Mouse (Mus musculus): Measurements from ENCODE around the gene Tmem185b. TPM values are rescaled to one million over a fixed set of nuclear protein-coding genes. Genes with fewer than 3 reads are reported as not detected.

The Tmem185b gene
- 22.8 and 23.9 TPM in 2 replicates for polyA plus RNA-seq (2014; fragmentation: Nextera tagmentation; extraction: Ambion mirVana)

DNA sequence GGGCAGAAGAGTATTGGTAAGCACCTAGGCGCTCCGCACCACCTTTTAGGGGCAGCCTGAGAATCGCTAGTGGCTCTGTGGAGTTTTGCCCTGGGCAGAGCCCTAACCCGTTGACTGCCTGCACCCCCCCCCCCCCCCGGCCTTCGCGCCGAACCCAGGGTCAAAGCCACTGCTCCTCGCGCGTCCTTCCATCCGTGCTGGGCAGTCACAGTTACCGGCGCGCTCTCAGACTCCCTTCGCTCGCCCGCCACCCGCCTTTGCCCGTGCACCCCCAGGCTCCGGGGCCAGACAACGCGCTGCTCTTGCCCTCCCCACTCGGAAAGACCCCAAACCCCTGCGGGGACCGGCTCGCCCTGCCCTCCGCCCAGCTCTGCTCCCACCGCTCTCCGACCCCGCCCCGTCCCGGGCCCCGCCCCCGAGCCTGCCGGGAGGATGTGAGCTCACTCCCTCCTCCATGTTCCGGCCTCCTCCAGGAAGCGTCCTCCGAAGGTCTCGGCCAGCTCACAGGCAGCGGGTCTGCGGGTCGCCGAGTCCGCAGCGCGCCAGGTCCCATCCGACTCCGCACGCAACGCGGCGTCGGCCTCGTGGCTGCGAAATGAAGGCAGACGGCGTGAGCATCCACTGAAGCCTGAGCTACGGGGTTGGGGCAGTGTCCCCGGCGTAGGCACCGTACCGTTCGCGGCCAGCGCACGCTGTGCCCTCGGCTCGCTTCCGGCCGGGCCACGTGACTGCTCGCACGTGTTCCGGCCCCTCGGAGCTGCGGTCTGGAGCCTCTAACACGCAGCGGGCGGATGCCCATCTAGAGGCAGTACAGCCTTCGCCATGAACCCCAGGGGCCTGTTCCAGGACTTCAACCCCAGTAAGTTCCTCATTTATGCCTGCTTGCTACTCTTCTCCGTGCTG, at the start of gene Tmem185b:
Gene Tmem185b, plus strand, starts transcription at position 472 of the 903 bp plus-strand sequence.
- 1% methylated on average over 71 of the region's 82 CpGs for WGBS
- ATAC-seq (ENCODE audit: insufficient number of reproducible peaks, insufficient read depth, low FRiP score, low read depth), result peak; percentile 94

DNA sequence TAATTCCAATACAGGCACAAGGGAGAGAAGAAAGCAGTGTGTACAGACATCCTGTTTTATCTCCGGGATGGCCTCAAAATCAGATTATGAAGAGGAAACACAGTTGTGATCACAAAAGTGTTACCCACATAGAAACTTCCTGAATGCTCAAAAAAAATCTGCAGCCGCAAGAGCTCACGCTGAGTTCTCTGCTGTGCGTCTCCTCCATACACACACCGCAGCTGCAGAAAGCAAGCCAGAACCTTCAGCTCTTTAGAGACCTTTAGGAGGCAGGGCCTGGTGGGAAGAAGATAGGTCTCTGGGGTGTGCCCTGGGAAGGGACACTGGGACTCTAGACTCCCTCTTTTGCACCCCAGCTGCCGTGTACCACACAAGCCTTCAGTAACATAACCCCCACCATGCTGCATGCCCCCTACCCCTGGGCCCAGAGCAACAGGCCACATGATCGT, 49.0 kb upstream of the Tmem185b start:
- Histone ChIP-seq H3K4me1 (ENCODE audit: control insufficient read depth, insufficient read depth, low read length) (no peaks in the 10 kb centered on the region), H3K27me3 (ENCODE audit: control insufficient read depth, insufficient read depth, low read length) (no peaks in the 10 kb centered on the region), H3K27ac (ENCODE audit: low read length) (no peak overlapping the region), H3K4me2 (replicated peaks; ENCODE audit: low read depth, low read length) (no peak overlapping the region), H3K36me3 (ENCODE audit: control insufficient read depth, insufficient read depth, low read length) (peaks cover 29% of the 10 kb centered on the region), H3K9me3 (ENCODE audit: control insufficient read depth, low read depth, low read length) (no peaks in the 10 kb centered on the region), H3K9ac (replicated peaks; ENCODE audit: low read depth, low read length) (no peak overlapping the region), H3K4me3 (ENCODE audit: low read depth, low read length) (no peak overlapping the region)
- ATAC-seq (ENCODE audit: insufficient number of reproducible peaks, insufficient read depth, low FRiP score, low read depth), result no peak
- 80% methylated on average over 7 of the region's 7 CpGs for WGBS

More for the DNA sequence above, at the start of gene Tmem185b:
- Histone ChIP-seq H3K4me1 (ENCODE audit: control insufficient read depth, insufficient read depth, low read length) (peaks cover 17% of the 10 kb centered on the region), H3K9ac (replicated peaks; ENCODE audit: low read depth, low read length) (peak within 1 kb of the TSS; percentile 69), H3K9me3 (ENCODE audit: control insufficient read depth, low read depth, low read length) (peaks cover 13% of the 10 kb centered on the region; the same call in 1 of the 2 replicates), H3K27me3 (ENCODE audit: control insufficient read depth, insufficient read depth, low read length) (no peaks in the 10 kb centered on the region), H3K27ac (ENCODE audit: low read length) (peak within 1 kb of the TSS; percentile 74), H3K4me2 (replicated peaks; ENCODE audit: low read depth, low read length) (peak within 1 kb of the TSS; percentile 93), H3K4me3 (ENCODE audit: low read depth, low read length) (peak within 1 kb of the TSS; percentile 61), H3K36me3 (ENCODE audit: control insufficient read depth, insufficient read depth, low read length) (peaks cover 10% of the 10 kb centered on the region; the same call in 1 of the 2 replicates)

DNA sequence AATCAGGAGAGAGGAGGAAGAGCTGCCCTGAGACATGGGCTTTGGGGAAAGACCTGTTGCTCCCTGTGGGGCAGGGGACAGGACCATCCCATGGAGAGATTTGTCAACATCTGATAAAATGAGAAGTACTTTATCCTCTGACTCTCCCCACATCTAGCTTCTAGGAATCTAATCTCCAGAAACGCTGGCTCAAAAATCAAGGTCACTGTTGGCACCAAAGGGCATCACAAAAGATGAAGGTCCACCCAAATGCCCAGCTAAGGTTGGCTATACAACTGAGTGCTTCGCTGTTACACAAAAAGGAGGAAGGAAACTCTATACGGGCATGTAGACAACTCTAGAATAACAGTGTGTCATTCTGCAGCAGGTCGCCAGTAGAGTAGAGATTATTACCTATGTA, 46.3 kb upstream of the Tmem185b start:
- Histone ChIP-seq H3K27me3 (ENCODE audit: control insufficient read depth, insufficient read depth, low read length) (no peaks in the 10 kb centered on the region), H3K27ac (ENCODE audit: low read length) (no peak overlapping the region), H3K9me3 (ENCODE audit: control insufficient read depth, low read depth, low read length) (no peaks in the 10 kb centered on the region), H3K9ac (replicated peaks; ENCODE audit: low read depth, low read length) (no peak overlapping the region), H3K36me3 (ENCODE audit: control insufficient read depth, insufficient read depth, low read length) (peaks cover 27% of the 10 kb centered on the region), H3K4me2 (replicated peaks; ENCODE audit: low read depth, low read length) (no peak overlapping the region), H3K4me1 (ENCODE audit: control insufficient read depth, insufficient read depth, low read length) (no peaks in the 10 kb centered on the region), H3K4me3 (ENCODE audit: low read depth, low read length) (no peak overlapping the region)
- 78% methylated on average over 4 of the region's 4 CpGs for WGBS
- no peak for ATAC-seq (ENCODE audit: insufficient number of reproducible peaks, insufficient read depth, low FRiP score, low read depth)

DNA sequence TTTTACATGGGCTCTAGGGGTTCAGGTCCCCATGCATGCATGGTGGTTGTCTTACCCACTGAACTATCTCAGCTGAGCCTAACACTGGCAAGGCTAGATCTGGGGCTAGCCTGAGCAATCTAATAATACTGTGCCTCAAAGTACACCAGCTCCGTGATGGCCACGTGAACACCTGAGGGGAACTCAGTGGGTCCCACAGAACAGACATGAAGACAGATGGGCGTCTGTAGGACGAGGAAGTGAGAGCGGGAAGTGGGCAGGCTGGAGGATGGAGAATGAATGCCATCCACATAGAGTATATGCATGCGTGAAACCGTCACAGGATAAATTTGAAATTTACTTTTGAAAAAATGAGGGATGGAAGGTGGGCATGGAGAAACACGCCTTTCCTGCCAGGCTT, 45.3 kb upstream of the Tmem185b start:
- no peaks in the 10 kb centered on the region for H3K4me1 ChIP-seq (ENCODE audit: control insufficient read depth, insufficient read depth, low read length)
- ATAC-seq (ENCODE audit: insufficient number of reproducible peaks, insufficient read depth, low FRiP score, low read depth), result no peak
- no peak overlapping the region for H3K27ac ChIP-seq (ENCODE audit: low read length)
- H3K9ac ChIP-seq (replicated peaks; ENCODE audit: low read depth, low read length), result no peak overlapping the region
- no peak overlapping the region for H3K4me3 ChIP-seq (ENCODE audit: low read depth, low read length)
- H3K9me3 ChIP-seq (ENCODE audit: control insufficient read depth, low read depth, low read length), result no peaks in the 10 kb centered on the region
- 93% methylated on average over 8 of the region's 8 CpGs for WGBS
- peaks cover 20% of the 10 kb centered on the region for H3K36me3 ChIP-seq (ENCODE audit: control insufficient read depth, insufficient read depth, low read length)
- H3K27me3 ChIP-seq (ENCODE audit: control insufficient read depth, insufficient read depth, low read length), result no peaks in the 10 kb centered on the region
- H3K4me2 ChIP-seq (replicated peaks; ENCODE audit: low read depth, low read length), result no peak overlapping the region

DNA sequence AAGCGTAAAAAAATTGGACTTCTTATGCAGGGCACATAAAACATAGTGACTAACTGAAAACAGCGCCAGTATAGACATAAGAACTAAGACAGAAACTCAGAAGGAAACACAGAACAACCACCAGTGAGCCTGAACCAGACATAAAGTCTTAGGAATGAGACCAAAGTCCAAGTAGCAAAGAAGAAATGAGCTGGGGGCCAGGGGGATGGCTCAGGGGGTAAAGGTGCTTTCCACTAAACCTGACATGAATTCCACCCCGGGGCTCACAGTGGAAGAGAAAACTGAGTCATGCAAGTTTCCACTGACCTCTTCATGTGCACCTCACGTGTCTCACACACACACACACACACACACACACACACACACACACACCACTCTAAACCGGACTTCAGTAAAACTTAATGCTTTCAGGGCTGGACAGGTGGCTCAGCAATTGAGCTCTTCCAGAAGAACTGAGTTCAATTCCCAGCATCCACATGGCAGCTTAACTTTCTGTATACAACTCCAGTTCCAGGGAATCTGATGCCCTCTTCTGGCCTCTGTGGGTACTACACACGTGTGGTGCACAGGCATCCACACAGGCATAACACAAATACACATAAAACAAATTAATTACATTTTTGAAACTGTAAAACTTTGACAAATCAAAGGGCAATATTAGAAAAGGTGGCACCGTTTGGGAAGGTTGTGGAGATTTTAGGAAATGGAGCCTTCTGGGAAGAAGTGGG, 44.6 kb upstream of the Tmem185b start:
- Histone ChIP-seq H3K27me3 (ENCODE audit: control insufficient read depth, insufficient read depth, low read length) (no peaks in the 10 kb centered on the region), H3K4me3 (ENCODE audit: low read depth, low read length) (no peak overlapping the region), H3K9ac (replicated peaks; ENCODE audit: low read depth, low read length) (no peak overlapping the region), H3K4me1 (ENCODE audit: control insufficient read depth, insufficient read depth, low read length) (no peaks in the 10 kb centered on the region), H3K27ac (ENCODE audit: low read length) (no peak overlapping the region), H3K36me3 (ENCODE audit: control insufficient read depth, insufficient read depth, low read length) (peaks cover 17% of the 10 kb centered on the region), H3K9me3 (ENCODE audit: control insufficient read depth, low read depth, low read length) (no peaks in the 10 kb centered on the region), H3K4me2 (replicated peaks; ENCODE audit: low read depth, low read length) (no peak overlapping the region)
- WGBS, result 91% methylated on average over 7 of the region's 7 CpGs
- no peak for ATAC-seq (ENCODE audit: insufficient number of reproducible peaks, insufficient read depth, low FRiP score, low read depth)

DNA sequence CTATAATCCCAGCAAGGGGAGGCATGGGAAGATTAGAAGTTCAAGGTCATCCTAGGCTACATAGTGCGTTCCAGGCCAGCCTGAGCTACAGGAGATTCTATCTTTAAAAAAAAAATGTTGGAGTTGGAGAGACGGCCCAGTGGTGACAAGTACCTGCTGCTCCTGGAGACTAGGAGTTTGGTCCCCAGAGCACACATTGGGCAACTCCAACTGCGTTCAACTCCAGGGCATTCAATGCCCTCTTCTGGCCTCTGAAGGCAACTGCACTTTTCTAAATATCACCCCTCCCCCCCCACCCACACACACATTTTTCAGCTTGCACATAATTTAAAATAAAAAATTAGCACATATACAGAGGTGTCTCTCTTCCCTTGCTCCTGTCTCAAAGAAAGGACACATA, 43.1 kb upstream of the Tmem185b start:
- Histone ChIP-seq H3K4me3 (ENCODE audit: low read depth, low read length) (no peak overlapping the region), H3K9me3 (ENCODE audit: control insufficient read depth, low read depth, low read length) (no peaks in the 10 kb centered on the region), H3K27ac (ENCODE audit: low read length) (no peak overlapping the region), H3K4me1 (ENCODE audit: control insufficient read depth, insufficient read depth, low read length) (peaks cover 6% of the 10 kb centered on the region; the same call in 1 of the 2 replicates), H3K27me3 (ENCODE audit: control insufficient read depth, insufficient read depth, low read length) (no peaks in the 10 kb centered on the region), H3K36me3 (ENCODE audit: control insufficient read depth, insufficient read depth, low read length) (peaks cover 11% of the 10 kb centered on the region), H3K4me2 (replicated peaks; ENCODE audit: low read depth, low read length) (no peak overlapping the region), H3K9ac (replicated peaks; ENCODE audit: low read depth, low read length) (no peak overlapping the region)
- WGBS, result 61% methylated on average over 3 of the region's 3 CpGs
- no peak for ATAC-seq (ENCODE audit: insufficient number of reproducible peaks, insufficient read depth, low FRiP score, low read depth)

DNA sequence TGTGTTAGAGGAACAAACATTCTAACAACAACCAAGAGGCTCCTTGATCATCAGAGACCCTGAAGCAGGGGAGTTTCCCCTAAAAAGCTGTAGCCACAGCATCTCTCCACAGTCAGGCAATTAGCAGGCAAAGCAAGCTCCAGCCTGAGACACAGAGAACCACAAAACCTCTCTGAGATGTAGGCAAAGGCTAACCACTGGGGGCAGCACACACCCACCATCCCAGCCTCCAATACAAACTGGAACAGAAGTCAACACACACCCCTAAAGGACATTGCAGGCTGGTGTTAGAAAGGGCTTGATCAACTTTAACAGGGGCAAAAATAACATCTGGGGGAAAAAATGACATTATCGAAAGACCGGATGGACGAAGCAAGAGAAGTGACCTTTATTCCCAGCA, 41.5 kb upstream of the Tmem185b start:
- Histone ChIP-seq H3K9me3 (ENCODE audit: control insufficient read depth, low read depth, low read length) (no peaks in the 10 kb centered on the region), H3K27me3 (ENCODE audit: control insufficient read depth, insufficient read depth, low read length) (no peaks in the 10 kb centered on the region), H3K4me3 (ENCODE audit: low read depth, low read length) (no peak overlapping the region), H3K27ac (ENCODE audit: low read length) (no peak overlapping the region), H3K9ac (replicated peaks; ENCODE audit: low read depth, low read length) (no peak overlapping the region), H3K4me2 (replicated peaks; ENCODE audit: low read depth, low read length) (no peak overlapping the region), H3K4me1 (ENCODE audit: control insufficient read depth, insufficient read depth, low read length) (peaks cover 9% of the 10 kb centered on the region; the same call in 1 of the 2 replicates), H3K36me3 (ENCODE audit: control insufficient read depth, insufficient read depth, low read length) (peaks cover 11% of the 10 kb centered on the region)
- WGBS, result 60% methylated on average over 3 of the region's 3 CpGs
- ATAC-seq (ENCODE audit: insufficient number of reproducible peaks, insufficient read depth, low FRiP score, low read depth), result no peak

DNA sequence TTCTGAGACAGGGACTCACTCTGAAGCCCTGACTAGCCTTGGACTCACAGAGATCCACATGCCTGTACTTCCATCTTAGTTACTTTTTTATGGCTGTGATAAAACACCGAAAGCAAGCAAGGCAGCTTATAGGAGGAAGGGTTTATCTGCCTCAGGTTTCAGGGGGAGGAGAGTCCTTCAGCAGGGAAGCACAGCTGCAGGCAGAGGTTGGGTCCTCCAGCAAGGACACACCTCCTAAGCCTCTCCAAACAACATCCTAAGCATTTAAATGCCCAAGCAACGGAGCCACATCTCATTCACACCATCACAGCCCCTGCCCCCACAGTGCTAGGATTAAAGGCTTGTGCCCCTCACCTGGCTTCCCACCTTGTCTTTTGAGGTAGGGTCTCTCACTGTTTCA, 40.1 kb upstream of the Tmem185b start:
- ATAC-seq (ENCODE audit: insufficient number of reproducible peaks, insufficient read depth, low FRiP score, low read depth), result no peak
- no peaks in the 10 kb centered on the region for H3K9me3 ChIP-seq (ENCODE audit: control insufficient read depth, low read depth, low read length)
- H3K4me3 ChIP-seq (ENCODE audit: low read depth, low read length), result no peak overlapping the region
- no peaks in the 10 kb centered on the region for H3K27me3 ChIP-seq (ENCODE audit: control insufficient read depth, insufficient read depth, low read length)
- H3K4me1 ChIP-seq (ENCODE audit: control insufficient read depth, insufficient read depth, low read length), result peaks cover 9% of the 10 kb centered on the region; the same call in 1 of the 2 replicates
- no peak overlapping the region for H3K9ac ChIP-seq (replicated peaks; ENCODE audit: low read depth, low read length)
- H3K4me2 ChIP-seq (replicated peaks; ENCODE audit: low read depth, low read length), result no peak overlapping the region
- 22% methylated on average over 2 of the region's 2 CpGs for WGBS
- H3K36me3 ChIP-seq (ENCODE audit: control insufficient read depth, insufficient read depth, low read length), result peaks cover 11% of the 10 kb centered on the region
- H3K27ac ChIP-seq (ENCODE audit: low read length), result no peak overlapping the region

Data from stomach, embryonic 14.5 days (tissue).